Mouse (Mus musculus): Measurements from ENCODE around the gene Heph. TPM values are rescaled to one million over a fixed set of nuclear protein-coding genes. Genes with fewer than 3 reads are reported as not detected.
"Not testable (repeated sequence)": the region's sequence is repeated elsewhere in the genome, so short reads cannot be mapped to it uniquely, and the experiment has no call there.

The Heph gene
- total RNA-seq (2012; rRNA removed): not detected in 2 replicates
- total RNA-seq (2014; rRNA removed): not detected in 2 replicates
- not detected in 2 replicates for polyA plus RNA-seq (2012; ENCODE audit: insufficient read length, low read depth)

GRCm38 (mm10) chrX:96455149-96455548 is at the start of gene Heph:
Gene Heph, plus strand, starts transcription at chrX:96455359.
- dilution Hi-C loops (cut with MboI; ENCODE audit: extremely low pct_ligation_motif_present, extremely low pct_unique_long_range_greater_than_20kb, low sequenced_read_pairs) (no loop called here), in situ Hi-C loops (cut with MboI; ENCODE audit: low pct_ligation_motif_present, low pct_unique_long_range_greater_than_20kb, low sequenced_read_pairs) (no loop called here)
- no peak within 1 kb of the TSS for H3K4me2 ChIP-seq (ENCODE audit: insufficient read depth, low read depth, poor library complexity, severe bottlenecking)
- H3K79me2 ChIP-seq (replicated peaks; ENCODE audit: control insufficient read depth, extremely low read depth, insufficient read depth, poor library complexity, severe bottlenecking): no peaks in the 10 kb centered on the region
- TF ChIP-seq ZC3H11A (IDR thresholded peaks at IDR 0.05; ENCODE audit: low read depth, low read length): no peak
- no peaks in the 10 kb centered on the region for H3K36me3 ChIP-seq (replicated peaks in 1 of 2; ENCODE audit: control insufficient read depth in 1 of 2, insufficient read depth in 1 of 2, low read length in 1 of 2)
- H3K9me3 ChIP-seq (replicated peaks; ENCODE audit: low read length): no peaks in the 10 kb centered on the region
- no peak within 1 kb of the TSS for H3K27ac ChIP-seq (ENCODE audit: insufficient read depth, low read depth)
- H3K4me1 ChIP-seq (ENCODE audit: control insufficient read depth in 1 of 2, insufficient read depth in 2 of 2): no peaks in the 10 kb centered on the region
- H3K27me3 ChIP-seq (replicated peaks): no peaks in the 10 kb centered on the region
- H3K9ac ChIP-seq (ENCODE audit: insufficient read depth, low read depth): no peak within 1 kb of the TSS
- no peak for DNase-seq (ENCODE audit: extremely low read depth)
- no peak within 1 kb of the TSS for H3K4me3 ChIP-seq (replicated peaks in 1 of 3; ENCODE audit: low read depth in 2 of 3, low read length in 2 of 3, poor library complexity in 1 of 3)

GRCm38 (mm10) chrX:96415351-96415750 is 39.8 kb upstream of the Heph start:
- H3K4me3 ChIP-seq (replicated peaks in 1 of 3; ENCODE audit: low read depth in 2 of 3, low read length in 2 of 3, poor library complexity in 1 of 3); H3K36me3 ChIP-seq (replicated peaks in 1 of 2; ENCODE audit: control insufficient read depth in 1 of 2, insufficient read depth in 1 of 2, low read length in 1 of 2); H3K4me1 ChIP-seq (ENCODE audit: control insufficient read depth in 1 of 2, insufficient read depth in 2 of 2); H3K27ac ChIP-seq (ENCODE audit: insufficient read depth, low read depth); H3K4me2 ChIP-seq (ENCODE audit: insufficient read depth, low read depth, poor library complexity, severe bottlenecking); dilution Hi-C loops (cut with MboI; ENCODE audit: extremely low pct_ligation_motif_present, extremely low pct_unique_long_range_greater_than_20kb, low sequenced_read_pairs); in situ Hi-C loops (cut with MboI; ENCODE audit: low pct_ligation_motif_present, low pct_unique_long_range_greater_than_20kb, low sequenced_read_pairs); DNase-seq (ENCODE audit: extremely low read depth); H3K79me2 ChIP-seq (replicated peaks; ENCODE audit: control insufficient read depth, extremely low read depth, insufficient read depth, poor library complexity, severe bottlenecking); H3K27me3 ChIP-seq (replicated peaks); H3K9ac ChIP-seq (ENCODE audit: insufficient read depth, low read depth); H3K9me3 ChIP-seq (replicated peaks; ENCODE audit: low read length): not testable (repeated sequence)

- no peak overlapping the region for H3K4me3 ChIP-seq (replicated peaks in 1 of 3; ENCODE audit: low read depth in 2 of 3, low read length in 2 of 3, poor library complexity in 1 of 3)
- no peaks in the 10 kb centered on the region for H3K4me1 ChIP-seq (ENCODE audit: control insufficient read depth in 1 of 2, insufficient read depth in 2 of 2)
- in situ Hi-C loops (cut with MboI; ENCODE audit: low pct_ligation_motif_present, low pct_unique_long_range_greater_than_20kb, low sequenced_read_pairs): no loop called here
- dilution Hi-C loops (cut with MboI; ENCODE audit: extremely low pct_ligation_motif_present, extremely low pct_unique_long_range_greater_than_20kb, low sequenced_read_pairs): no loop called here
- no peaks in the 10 kb centered on the region for H3K9me3 ChIP-seq (replicated peaks; ENCODE audit: low read length)
- TF ChIP-seq MAFK (IDR thresholded peaks at IDR 0.05; ENCODE audit: insufficient replicate concordance, low read length) (no peak), ELF1 (IDR thresholded peaks at IDR 0.05; ENCODE audit: low read depth, low read length) (no peak), RAD21 (IDR thresholded peaks at IDR 0.05; ENCODE audit: low read depth, low read length) (no peak), RCOR1 (conservative IDR thresholded peaks at IDR 0.05; ENCODE audit: low read depth, low read length) (no peak), IRF4 (IDR thresholded peaks at IDR 0.05; ENCODE audit: low read depth, low read length) (no peak), CHD1 (IDR thresholded peaks at IDR 0.05; ENCODE audit: low read depth, low read length) (no peak), HCFC1 (IDR thresholded peaks at IDR 0.05; ENCODE audit: low read depth, low read length) (no peak), MXI1 (IDR thresholded peaks at IDR 0.05; ENCODE audit: low read depth, low read length) (no peak), PAX5 (IDR thresholded peaks at IDR 0.05; ENCODE audit: low read length) (no peak), MYC (IDR thresholded peaks at IDR 0.05; ENCODE audit: low read depth, low read length) (no peak), POLR2AphosphoS2 (IDR thresholded peaks at IDR 0.05; ENCODE audit: low read depth, low read length) (no peak), BHLHE40 (IDR thresholded peaks at IDR 0.05; ENCODE audit: low read depth, low read length) (no peak), NRF1 (IDR thresholded peaks at IDR 0.05; ENCODE audit: low read depth, low read length) (no peak)
- no peaks in the 10 kb centered on the region for H3K27me3 ChIP-seq (replicated peaks)
- H3K4me2 ChIP-seq (ENCODE audit: insufficient read depth, low read depth, poor library complexity, severe bottlenecking): no peak overlapping the region
- H3K36me3 ChIP-seq (replicated peaks in 1 of 2; ENCODE audit: control insufficient read depth in 1 of 2, insufficient read depth in 1 of 2, low read length in 1 of 2): no peaks in the 10 kb centered on the region
- no peak overlapping the region for H3K27ac ChIP-seq (ENCODE audit: insufficient read depth, low read depth)
- H3K79me2 ChIP-seq (replicated peaks; ENCODE audit: control insufficient read depth, extremely low read depth, insufficient read depth, poor library complexity, severe bottlenecking): no peaks in the 10 kb centered on the region
- no peak for DNase-seq (ENCODE audit: extremely low read depth)
- H3K9ac ChIP-seq (ENCODE audit: insufficient read depth, low read depth): no peak overlapping the region
Observed at GRCm38 (mm10) chrX:96416970-96417369, 38.2 kb upstream of the Heph start.

Measured in CH12.LX (cell line).